Mouse (Mus musculus): ENCODE data around the gene Rnf222. TPM values are rescaled to one million over a fixed set of nuclear protein-coding genes. Genes with fewer than 3 reads are reported as not detected.

Rnf222 gene
- polyA plus RNA-seq, 1 experiment from 2014 or later = not detected

- no peak for ATAC-seq
- Histone ChIP-seq H3K4me1 (ENCODE audit: control insufficient read depth, insufficient read depth, low read length) (peaks cover 7% of the 10 kb centered on the region; the same call in 1 of the 2 replicates), H3K4me2 (ENCODE audit: low read length) (peak overlapping the region; percentile 58), H3K9ac (ENCODE audit: low read depth, low read length) (peak overlapping the region; percentile 95), H3K4me3 (ENCODE audit: low read depth, low read length) (peak overlapping the region; percentile 92), H3K9me3 (replicated peaks; ENCODE audit: control insufficient read depth, low read length, poor library complexity, severe bottlenecking) (no peaks in the 10 kb centered on the region), H3K27ac (ENCODE audit: low read length) (no peak overlapping the region), H3K36me3 (ENCODE audit: control insufficient read depth, insufficient read depth, low read length) (peaks cover 19% of the 10 kb centered on the region), H3K27me3 (ENCODE audit: control insufficient read depth, insufficient read depth, low read depth, low read length) (no peaks in the 10 kb centered on the region)
- 8% methylated on average over 11 of the region's 11 CpGs for WGBS
These were observed 14.0 kb downstream of the Rnf222 start for GRCm38 (mm10) chr11:68902367-68902766.

GRCm38 (mm10) chr11:68902823-68903222 lies 14.5 kb downstream of the Rnf222 start:
- peaks cover 22% of the 10 kb centered on the region for H3K36me3 ChIP-seq (ENCODE audit: control insufficient read depth, insufficient read depth, low read length)
- H3K4me3 ChIP-seq (ENCODE audit: low read depth, low read length) = peak overlapping the region; percentile 92; the same call in 1 of the 2 replicates
- peaks cover 7% of the 10 kb centered on the region; the same call in 1 of the 2 replicates for H3K4me1 ChIP-seq (ENCODE audit: control insufficient read depth, insufficient read depth, low read length)
- H3K9me3 ChIP-seq (replicated peaks; ENCODE audit: control insufficient read depth, low read length, poor library complexity, severe bottlenecking) = no peaks in the 10 kb centered on the region
- H3K27me3 ChIP-seq (ENCODE audit: control insufficient read depth, insufficient read depth, low read depth, low read length) = no peaks in the 10 kb centered on the region
- H3K9ac ChIP-seq (ENCODE audit: low read depth, low read length) = peak overlapping the region; percentile 95; the same call in 1 of the 2 replicates
- ATAC-seq = no peak
- no peak overlapping the region for H3K27ac ChIP-seq (ENCODE audit: low read length)
- peak overlapping the region; percentile 58; the same call in 1 of the 2 replicates for H3K4me2 ChIP-seq (ENCODE audit: low read length)
- WGBS = 77% methylated on average over 5 of the region's 5 CpGs

- Histone ChIP-seq H3K9ac (ENCODE audit: low read depth, low read length) (no peak overlapping the region), H3K36me3 (ENCODE audit: control insufficient read depth, insufficient read depth, low read length) (peaks cover 22% of the 10 kb centered on the region), H3K27ac (ENCODE audit: low read length) (no peak overlapping the region), H3K27me3 (ENCODE audit: control insufficient read depth, insufficient read depth, low read depth, low read length) (no peaks in the 10 kb centered on the region), H3K4me3 (ENCODE audit: low read depth, low read length) (no peak overlapping the region), H3K4me1 (ENCODE audit: control insufficient read depth, insufficient read depth, low read length) (peaks cover 7% of the 10 kb centered on the region; the same call in 1 of the 2 replicates), H3K9me3 (replicated peaks; ENCODE audit: control insufficient read depth, low read length, poor library complexity, severe bottlenecking) (no peaks in the 10 kb centered on the region), H3K4me2 (ENCODE audit: low read length) (no peak overlapping the region)
- no peak for ATAC-seq
- 79% methylated on average over 2 of the region's 2 CpGs for WGBS
These were observed 15.4 kb downstream of the Rnf222 start for GRCm38 (mm10) chr11:68903775-68904174.

GRCm38 (mm10) chr11:68904375-68905137 lies 16.2 kb downstream of the Rnf222 start:
- no peaks in the 10 kb centered on the region for H3K27me3 ChIP-seq (ENCODE audit: control insufficient read depth, insufficient read depth, low read depth, low read length)
- H3K36me3 ChIP-seq (ENCODE audit: control insufficient read depth, insufficient read depth, low read length) = peaks cover 22% of the 10 kb centered on the region
- no peak overlapping the region for H3K9ac ChIP-seq (ENCODE audit: low read depth, low read length)
- no peak overlapping the region for H3K27ac ChIP-seq (ENCODE audit: low read length)
- peaks cover 7% of the 10 kb centered on the region; the same call in 1 of the 2 replicates for H3K4me1 ChIP-seq (ENCODE audit: control insufficient read depth, insufficient read depth, low read length)
- H3K9me3 ChIP-seq (replicated peaks; ENCODE audit: control insufficient read depth, low read length, poor library complexity, severe bottlenecking) = no peaks in the 10 kb centered on the region
- no peak for ATAC-seq
- no peak overlapping the region for H3K4me3 ChIP-seq (ENCODE audit: low read depth, low read length)
- WGBS = 87% methylated on average over 8 of the region's 8 CpGs
- no peak overlapping the region for H3K4me2 ChIP-seq (ENCODE audit: low read length)

DNA sequence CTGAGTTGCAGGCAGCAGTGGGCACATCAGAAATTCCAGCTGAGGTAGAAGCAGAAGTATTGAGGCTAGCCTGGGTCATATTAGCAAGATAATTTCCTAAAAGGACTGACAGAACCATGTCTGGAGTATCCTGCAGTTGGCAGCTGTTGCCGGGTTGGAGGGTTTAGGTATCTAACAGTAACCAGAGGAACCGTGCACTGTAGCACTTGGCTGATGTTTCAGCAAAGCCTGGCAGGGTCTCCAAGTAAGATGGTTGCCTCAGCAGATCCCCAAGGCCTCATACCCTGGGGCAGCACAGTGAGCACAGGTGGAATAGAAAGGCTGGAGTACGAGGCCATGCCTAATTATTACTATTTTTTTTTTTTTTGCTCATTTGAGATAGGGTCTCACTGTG lies 16.8 kb downstream of the Rnf222 start:
- Histone ChIP-seq H3K9me3 (replicated peaks; ENCODE audit: control insufficient read depth, low read length, poor library complexity, severe bottlenecking) (no peaks in the 10 kb centered on the region), H3K4me1 (ENCODE audit: control insufficient read depth, insufficient read depth, low read length) (peaks cover 7% of the 10 kb centered on the region; the same call in 1 of the 2 replicates), H3K27ac (ENCODE audit: low read length) (no peak overlapping the region), H3K9ac (ENCODE audit: low read depth, low read length) (no peak overlapping the region), H3K27me3 (ENCODE audit: control insufficient read depth, insufficient read depth, low read depth, low read length) (no peaks in the 10 kb centered on the region), H3K36me3 (ENCODE audit: control insufficient read depth, insufficient read depth, low read length) (peaks cover 22% of the 10 kb centered on the region), H3K4me2 (ENCODE audit: low read length) (no peak overlapping the region), H3K4me3 (ENCODE audit: low read depth, low read length) (no peak overlapping the region)
- 88% methylated on average over 3 of the region's 3 CpGs for WGBS
- ATAC-seq = no peak

- H3K4me2 ChIP-seq (ENCODE audit: low read length) = no peak overlapping the region
- no peak overlapping the region for H3K27ac ChIP-seq (ENCODE audit: low read length)
- no peak overlapping the region for H3K9ac ChIP-seq (ENCODE audit: low read depth, low read length)
- peaks cover 7% of the 10 kb centered on the region; the same call in 1 of the 2 replicates for H3K4me1 ChIP-seq (ENCODE audit: control insufficient read depth, insufficient read depth, low read length)
- no peaks in the 10 kb centered on the region for H3K27me3 ChIP-seq (ENCODE audit: control insufficient read depth, insufficient read depth, low read depth, low read length)
- ATAC-seq = no peak
- 90% methylated on average over 9 of the region's 9 CpGs for WGBS
- no peak overlapping the region for H3K4me3 ChIP-seq (ENCODE audit: low read depth, low read length)
- H3K9me3 ChIP-seq (replicated peaks; ENCODE audit: control insufficient read depth, low read length, poor library complexity, severe bottlenecking) = no peaks in the 10 kb centered on the region
- peaks cover 22% of the 10 kb centered on the region for H3K36me3 ChIP-seq (ENCODE audit: control insufficient read depth, insufficient read depth, low read length)
These were observed 17.5 kb downstream of the Rnf222 start for GRCm38 (mm10) chr11:68905665-68906460.

- no peak for ATAC-seq
These were observed 18.1 kb downstream of the Rnf222 start for GRCm38 (mm10) chr11:68906461-68906790.

GRCm38 (mm10) chr11:68907251-68907650 lies 18.9 kb downstream of the Rnf222 start:
- Histone ChIP-seq H3K9ac (ENCODE audit: low read depth, low read length) (no peak overlapping the region), H3K36me3 (ENCODE audit: control insufficient read depth, insufficient read depth, low read length) (peaks cover 22% of the 10 kb centered on the region), H3K27ac (ENCODE audit: low read length) (no peak overlapping the region), H3K4me1 (ENCODE audit: control insufficient read depth, insufficient read depth, low read length) (peaks cover 7% of the 10 kb centered on the region; the same call in 1 of the 2 replicates), H3K4me2 (ENCODE audit: low read length) (no peak overlapping the region), H3K27me3 (ENCODE audit: control insufficient read depth, insufficient read depth, low read depth, low read length) (no peaks in the 10 kb centered on the region), H3K9me3 (replicated peaks; ENCODE audit: control insufficient read depth, low read length, poor library complexity, severe bottlenecking) (no peaks in the 10 kb centered on the region), H3K4me3 (ENCODE audit: low read depth, low read length) (no peak overlapping the region)
- 81% methylated on average over 3 of the region's 3 CpGs for WGBS
- ATAC-seq = no peak

More at GRCm38 (mm10) chr11:68906461-68906790, 18.1 kb downstream of the Rnf222 start:
- no peak overlapping the region for H3K4me2 ChIP-seq (ENCODE audit: low read length)
- 71% methylated on average over 4 of the region's 4 CpGs for WGBS
- H3K4me3 ChIP-seq (ENCODE audit: low read depth, low read length) = no peak overlapping the region
- H3K9ac ChIP-seq (ENCODE audit: low read depth, low read length) = no peak overlapping the region
- no peaks in the 10 kb centered on the region for H3K27me3 ChIP-seq (ENCODE audit: control insufficient read depth, insufficient read depth, low read depth, low read length)
- peaks cover 22% of the 10 kb centered on the region for H3K36me3 ChIP-seq (ENCODE audit: control insufficient read depth, insufficient read depth, low read length)
- H3K27ac ChIP-seq (ENCODE audit: low read length) = no peak overlapping the region
- no peaks in the 10 kb centered on the region for H3K9me3 ChIP-seq (replicated peaks; ENCODE audit: control insufficient read depth, low read length, poor library complexity, severe bottlenecking)
- H3K4me1 ChIP-seq (ENCODE audit: control insufficient read depth, insufficient read depth, low read length) = peaks cover 7% of the 10 kb centered on the region; the same call in 1 of the 2 replicates

All from midbrain, embryonic 16.5 days (tissue).